Mouse (Mus musculus) heart, postnatal 0 days (tissue): ENCODE data around the gene Uspl1.

ENCODE experiments used
- CTCF ChIP-seq: IDR thresholded peaks from 2 replicates; pipeline ENCODE4 v1.5.1; 2016; ENCODE audit warnings: antibody characterized with exemption, control low read depth, low read depth
- EP300 ChIP-seq: IDR thresholded peaks from 2 replicates; pipeline ENCODE4 v1.6.1; 2016; ENCODE audit warnings: antibody characterized with exemption, low read depth

- TF ChIP-seq CTCF, result no peak
- TF ChIP-seq EP300, result no peak
Observed at GRCm38 (mm10) chr5:149252303-149252702, 68.2 kb downstream of the Uspl1 start.
